Mouse (Mus musculus) midbrain, embryonic 10.5 days (tissue): ENCODE measurements around the gene Tspo. TPM values are rescaled to one million over a fixed set of nuclear protein-coding genes. Genes with fewer than 3 reads are reported as not detected.

ENCODE experiments used
- DNase-seq: peaks from one replicate; pipeline ENCODE4 v3.0.0-alpha.2; 2017; ENCODE audit warnings: low spot score
- H3K27ac ChIP-seq: fragments of 300-500 bp; sonication (generic); replicated peaks from 2 replicates; pipeline ENCODE4 v1.5.1; 2016; ENCODE audit warnings: mild to moderate bottlenecking
- H3K27me3 ChIP-seq: fragments of 300-500 bp; sonication (generic); 2 replicates; pipeline ENCODE4 v1.6.1; 2016; ENCODE audit warnings: low read depth, mild to moderate bottlenecking; ENCODE audit not compliant: poor library complexity, severe bottlenecking
- H3K36me3 ChIP-seq: fragments of 300-500 bp; sonication (generic); 2 replicates; pipeline ENCODE4 v1.6.1; 2016; ENCODE audit warnings: mild to moderate bottlenecking, moderate library complexity
- H3K4me1 ChIP-seq: fragments of 300-500 bp; sonication (generic); 2 replicates; pipeline ENCODE4 v1.6.1; 2016
- H3K4me3 ChIP-seq: fragments of 300-500 bp; sonication (generic); 2 replicates; pipeline ENCODE4 v1.5.1; 2016; ENCODE audit warnings: mild to moderate bottlenecking, moderate library complexity
- H3K9me3 ChIP-seq: fragments of 300-500 bp; sonication (generic); replicated peaks from 2 replicates; pipeline ENCODE4 v1.6.1; 2016; ENCODE audit warnings: mild to moderate bottlenecking
- WGBS: fragments of 180-500 bp; shearing (Covaris S2); methylation state at CpG from one replicate; pipeline ENCODE4 v1.1.7; 2016; 5-methylcytosine and 5-hydroxymethylcytosine counted together
- polyA plus RNA-seq: library from polyadenylated mRNA; unstranded; fragments of >200 nt; fragmentation: Nextera tagmentation; extraction: Ambion mirVana; gene quantifications from 2 replicates; pipeline ENCODE4 v1.2.1, GENCODE M21; 2016

Gene Tspo
- 35.6 and 41.4 TPM in 2 replicates for polyA plus RNA-seq

GRCm38 (mm10) chr15:83563327-83563856 lies at the start of gene Tspo, which contains the start of gene Mcat:
TSS of gene Tspo (plus strand) at chr15:83563592.
TSS of gene Mcat (minus strand) at chr15:83563787.
- no peaks in the 10 kb centered on the region for H3K36me3 ChIP-seq
- peaks cover 26% of the 10 kb centered on the region for H3K4me1 ChIP-seq
- DNase-seq: no peak
- peaks cover 33% of the 10 kb centered on the region for H3K27me3 ChIP-seq
- WGBS: under 1% methylated on average over 28 of the region's 28 CpGs
- H3K4me3 ChIP-seq: peak within 1 kb of the TSS; percentile 61
- H3K27ac ChIP-seq: peak within 1 kb of the TSS; percentile 80
- H3K9me3 ChIP-seq: no peaks in the 10 kb centered on the region

DNA sequence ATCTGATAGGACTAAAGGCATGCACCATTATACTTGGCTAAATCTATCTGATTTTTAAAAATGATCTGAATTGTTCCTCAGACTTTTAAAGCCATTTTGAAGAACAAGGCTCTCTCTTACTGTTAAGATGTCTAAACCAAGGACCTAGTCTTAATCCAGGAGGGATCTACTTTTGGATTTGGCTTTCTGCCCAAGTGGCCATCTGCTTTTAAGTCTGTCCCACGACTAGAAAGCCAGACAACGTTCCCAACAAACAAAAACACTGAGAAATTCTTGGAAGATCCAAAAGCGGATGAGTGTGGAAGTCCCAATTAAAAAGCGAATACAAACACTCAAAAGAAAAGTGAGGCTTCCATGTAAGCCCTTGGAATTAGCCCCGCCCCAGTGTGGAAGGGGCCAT lies 48.4 kb upstream of the Tspo start:
- Histone ChIP-seq H3K27me3 (peaks cover 15% of the 10 kb centered on the region), H3K36me3 (no peaks in the 10 kb centered on the region), H3K27ac (no peak overlapping the region), H3K4me1 (peaks cover 20% of the 10 kb centered on the region), H3K4me3 (no peak overlapping the region), H3K9me3 (no peaks in the 10 kb centered on the region)
- 73% methylated on average over 5 of the region's 5 CpGs for WGBS
- DNase-seq: no peak

GRCm38 (mm10) chr15:83518215-83519048 lies 45.0 kb upstream of the Tspo start:
- 40% methylated on average over 20 of the region's 20 CpGs for WGBS
- Histone ChIP-seq H3K4me1 (peaks cover 27% of the 10 kb centered on the region), H3K4me3 (no peak overlapping the region), H3K36me3 (no peaks in the 10 kb centered on the region), H3K27ac (no peak overlapping the region), H3K9me3 (no peaks in the 10 kb centered on the region), H3K27me3 (peaks cover 15% of the 10 kb centered on the region)
- DNase-seq: peak; percentile 70

- H3K9me3 ChIP-seq: no peaks in the 10 kb centered on the region
- H3K4me3 ChIP-seq: no peak overlapping the region
- 86% methylated on average over 6 of the region's 6 CpGs for WGBS
Measured at GRCm38 (mm10) chr15:83520861-83521382, 42.5 kb upstream of the Tspo start.

GRCm38 (mm10) chr15:83523196-83523595 lies 40.2 kb upstream of the Tspo start:
- Histone ChIP-seq H3K4me1 (peaks cover 61% of the 10 kb centered on the region), H3K4me3 (no peak overlapping the region), H3K9me3 (no peaks in the 10 kb centered on the region), H3K27me3 (peaks cover 56% of the 10 kb centered on the region), H3K36me3 (no peaks in the 10 kb centered on the region), H3K27ac (peak overlapping the region; percentile 70)
- no peak for DNase-seq
- 23% methylated on average over 7 of the region's 7 CpGs for WGBS

More at GRCm38 (mm10) chr15:83520861-83521382, 42.5 kb upstream of the Tspo start:
- Histone ChIP-seq H3K36me3 (no peaks in the 10 kb centered on the region), H3K27ac (no peak overlapping the region), H3K27me3 (peaks cover 33% of the 10 kb centered on the region), H3K4me1 (peaks cover 47% of the 10 kb centered on the region)
- DNase-seq: no peak

GRCm38 (mm10) chr15:83523638-83524332 lies 39.6 kb upstream of the Tspo start:
- 67% methylated on average over 14 of the region's 14 CpGs for WGBS
- DNase-seq: no peak
- H3K27me3 ChIP-seq: peaks cover 57% of the 10 kb centered on the region

DNA sequence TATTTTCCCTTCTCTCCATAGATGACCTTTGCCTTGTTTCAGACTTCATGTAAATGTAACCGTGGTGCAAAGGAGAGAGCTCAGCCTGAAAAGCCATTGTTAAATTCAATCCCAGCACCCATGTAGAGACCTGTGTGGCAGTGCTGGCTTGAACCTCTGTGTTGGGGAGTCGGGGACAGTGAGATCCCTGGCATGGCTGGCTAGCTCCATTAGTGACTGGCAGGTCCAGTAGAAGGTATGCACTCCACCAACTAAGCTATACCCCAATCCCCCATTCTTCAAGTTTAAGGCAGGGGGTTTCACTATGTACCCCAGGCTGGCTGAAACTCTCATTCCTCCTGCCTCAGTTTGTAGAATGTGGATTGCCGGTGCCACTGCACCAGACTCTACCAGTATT lies 39.1 kb upstream of the Tspo start:
- Histone ChIP-seq H3K4me1 (peaks cover 54% of the 10 kb centered on the region), H3K27ac (no peak overlapping the region; the same call in 1 of the 2 replicates), H3K36me3 (no peaks in the 10 kb centered on the region), H3K9me3 (no peaks in the 10 kb centered on the region), H3K27me3 (peaks cover 57% of the 10 kb centered on the region), H3K4me3 (no peak overlapping the region)
- DNase-seq: no peak
- 86% methylated on average over 3 of the region's 3 CpGs for WGBS

More at GRCm38 (mm10) chr15:83523638-83524332, 39.6 kb upstream of the Tspo start:
- Histone ChIP-seq H3K4me3 (no peak overlapping the region), H3K4me1 (peaks cover 55% of the 10 kb centered on the region), H3K27ac (peak overlapping the region; percentile 70), H3K36me3 (no peaks in the 10 kb centered on the region), H3K9me3 (no peaks in the 10 kb centered on the region)

- DNase-seq: peak; percentile 74
- H3K4me3 ChIP-seq: peak within 1 kb of the TSS; percentile 63
- H3K36me3 ChIP-seq: no peaks in the 10 kb centered on the region
- H3K27me3 ChIP-seq: peaks cover 65% of the 10 kb centered on the region
- WGBS: under 1% methylated on average over 45 of the region's 45 CpGs
- H3K4me1 ChIP-seq: peaks cover 54% of the 10 kb centered on the region
- peak within 1 kb of the TSS; percentile 70 for H3K27ac ChIP-seq
- H3K9me3 ChIP-seq: no peaks in the 10 kb centered on the region
Measured at GRCm38 (mm10) chr15:83526424-83527091, 36.8 kb upstream of the Tspo start, which contains the start of gene Bik. TSS of gene Bik (plus strand) at chr15:83526862.

DNA sequence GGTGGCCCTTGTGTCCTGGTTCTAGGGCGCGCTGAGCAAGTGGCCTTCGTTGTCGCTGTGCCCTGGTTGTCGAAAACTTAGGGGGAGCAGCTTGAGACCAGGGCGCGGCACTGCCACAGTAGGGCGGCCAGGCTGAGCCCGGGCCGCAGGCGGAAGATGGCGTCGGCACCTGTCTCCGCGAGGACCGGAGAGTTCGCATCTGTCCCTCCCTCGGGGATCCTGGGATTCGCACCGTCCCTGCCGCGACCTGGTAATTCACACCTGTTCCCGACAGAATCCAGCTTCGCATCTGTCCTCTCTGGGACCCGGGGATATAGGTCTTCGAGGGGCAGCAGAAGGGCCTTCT lies 36.3 kb upstream of the Tspo start:
- H3K9me3 ChIP-seq: no peaks in the 10 kb centered on the region
- no peaks in the 10 kb centered on the region for H3K36me3 ChIP-seq
- DNase-seq: peak; percentile 26
- peak overlapping the region; percentile 63 for H3K4me3 ChIP-seq
- H3K27ac ChIP-seq: peak overlapping the region; percentile 70
- H3K4me1 ChIP-seq: peaks cover 51% of the 10 kb centered on the region
- H3K27me3 ChIP-seq: peaks cover 65% of the 10 kb centered on the region
- WGBS: 2% methylated on average over 26 of the region's 26 CpGs

- peaks cover 65% of the 10 kb centered on the region for H3K27me3 ChIP-seq
- DNase-seq: no peak
- H3K9me3 ChIP-seq: no peaks in the 10 kb centered on the region
- no peak overlapping the region for H3K27ac ChIP-seq
- peaks cover 44% of the 10 kb centered on the region for H3K4me1 ChIP-seq
- H3K4me3 ChIP-seq: no peak overlapping the region; the same call in 1 of the 2 replicates
- WGBS: 70% methylated on average over 2 of the region's 2 CpGs
- H3K36me3 ChIP-seq: no peaks in the 10 kb centered on the region
Measured at GRCm38 (mm10) chr15:83527747-83528146, 35.6 kb upstream of the Tspo start.

DNA sequence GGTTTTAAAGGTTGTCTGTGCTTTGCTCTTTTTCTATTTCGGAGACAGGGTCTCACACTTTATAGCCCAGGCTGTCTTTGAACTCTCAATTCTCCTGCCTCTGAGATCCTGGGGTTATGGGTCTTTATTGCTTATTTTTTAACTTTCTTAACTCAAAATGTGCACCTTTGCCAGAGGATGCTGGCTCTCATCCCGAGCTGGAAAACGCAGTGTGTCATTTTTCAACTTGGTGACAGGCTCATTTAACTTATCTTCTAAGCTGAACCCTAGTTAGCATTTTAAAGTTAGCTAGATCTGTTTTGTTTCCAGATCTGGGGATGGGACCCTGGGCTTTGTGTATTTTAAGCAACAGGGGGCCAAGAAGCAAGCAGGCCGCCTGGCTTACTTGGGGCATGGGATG lies 34.5 kb upstream of the Tspo start:
- DNase-seq: no peak
- Histone ChIP-seq H3K36me3 (no peaks in the 10 kb centered on the region), H3K9me3 (no peaks in the 10 kb centered on the region), H3K27me3 (peaks cover 61% of the 10 kb centered on the region), H3K4me3 (no peak overlapping the region), H3K4me1 (peaks cover 32% of the 10 kb centered on the region), H3K27ac (no peak overlapping the region)
- 76% methylated on average over 4 of the region's 4 CpGs for WGBS

- DNase-seq: no peak
- Histone ChIP-seq H3K27ac (no peak overlapping the region), H3K36me3 (no peaks in the 10 kb centered on the region), H3K4me1 (peaks cover 27% of the 10 kb centered on the region), H3K9me3 (no peaks in the 10 kb centered on the region), H3K27me3 (peaks cover 58% of the 10 kb centered on the region), H3K4me3 (no peak overlapping the region)
- 94% methylated on average over 5 of the region's 5 CpGs for WGBS
Measured at GRCm38 (mm10) chr15:83529765-83530164, 33.6 kb upstream of the Tspo start.
